Mouse (Mus musculus): ENCODE results near the gene Hdac10.
A peak's percentile ranks its signal among the peaks of the same experiment; 100 is the strongest.

Gene Hdac10

DNA sequence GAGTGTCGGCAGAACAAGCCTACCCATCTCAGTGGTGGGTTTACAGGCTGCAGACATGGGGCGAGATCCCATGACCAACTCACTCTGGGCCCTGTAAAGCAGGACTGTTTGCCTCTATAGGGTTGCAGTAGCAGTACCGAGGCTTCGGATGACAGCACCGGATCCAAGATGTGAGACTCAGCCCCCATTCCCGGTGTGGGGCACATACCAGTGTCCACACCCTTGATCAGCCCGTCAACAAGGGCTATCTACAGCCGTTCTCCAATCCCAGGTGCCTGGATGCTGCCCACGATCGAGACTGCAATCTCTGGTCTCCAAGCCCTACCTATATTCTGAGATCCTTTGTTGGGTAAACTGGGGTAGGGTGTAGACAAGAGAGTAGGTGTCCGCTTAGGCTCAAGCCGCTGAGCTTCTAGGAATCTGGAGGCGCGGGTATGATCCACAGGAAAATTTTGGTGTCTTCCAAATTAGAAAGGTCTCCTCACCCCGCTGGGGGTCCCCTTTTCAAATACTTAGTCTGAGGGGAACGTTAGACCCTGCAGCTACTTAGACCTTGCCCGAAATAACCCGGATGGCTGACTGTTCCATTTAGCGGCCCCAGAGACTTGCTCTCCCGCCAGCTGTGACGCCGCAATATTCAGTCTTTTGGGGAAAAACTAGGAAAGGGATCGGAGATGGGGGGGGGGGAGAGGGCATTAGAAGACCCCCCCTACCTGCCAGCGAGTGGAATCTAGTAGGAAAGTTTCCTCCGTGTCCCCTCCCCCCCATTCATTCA lies 20.2 kb upstream of the Hdac10 start:
- DNase-seq (ENCODE audit: low spot score in 2 of 2): peak in 1 of 2 experiments; percentile 26

DNA sequence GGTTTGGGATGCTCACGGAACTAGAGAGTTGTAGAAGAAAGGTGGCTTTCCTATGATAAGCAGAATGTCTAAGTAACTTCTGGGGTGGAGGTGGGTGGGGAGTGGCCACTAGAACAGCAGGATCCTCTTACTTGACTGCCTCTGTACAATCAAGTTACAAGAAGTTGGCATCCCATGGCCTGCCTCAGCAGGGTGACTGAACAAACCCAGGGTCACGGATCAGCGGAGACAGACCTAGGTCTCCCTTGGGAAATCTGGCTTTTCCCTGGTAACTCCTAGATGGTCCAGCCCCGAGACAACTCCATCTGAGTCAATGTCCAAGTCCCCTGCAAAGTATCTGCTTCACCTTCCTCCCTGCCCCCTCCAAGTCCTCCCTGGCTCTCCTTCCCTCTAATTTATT lies 19.4 kb upstream of the Hdac10 start:
- no peak for DNase-seq (ENCODE audit: low spot score in 2 of 2)

DNA sequence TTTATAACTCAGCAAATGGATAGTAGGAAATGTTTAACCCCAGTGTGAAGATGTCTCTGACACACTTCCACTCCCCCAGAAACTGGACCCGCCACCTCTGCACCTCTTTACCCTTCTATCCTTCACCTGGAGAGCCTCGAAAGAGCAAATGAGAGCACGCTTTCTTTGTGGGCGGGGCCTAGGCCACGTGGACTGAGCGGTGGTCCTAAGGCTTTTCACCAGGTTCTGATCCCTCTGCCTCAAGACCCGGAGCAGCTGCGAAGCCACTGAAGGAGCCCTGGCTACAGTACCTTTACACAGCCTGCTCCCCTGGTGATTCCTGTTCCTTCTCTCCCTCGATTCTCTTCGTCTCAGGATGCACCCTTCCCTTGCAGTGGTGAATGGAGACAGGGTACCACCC lies 19.0 kb upstream of the Hdac10 start:
- DNase-seq (ENCODE audit: low spot score in 2 of 2): no peak

DNA sequence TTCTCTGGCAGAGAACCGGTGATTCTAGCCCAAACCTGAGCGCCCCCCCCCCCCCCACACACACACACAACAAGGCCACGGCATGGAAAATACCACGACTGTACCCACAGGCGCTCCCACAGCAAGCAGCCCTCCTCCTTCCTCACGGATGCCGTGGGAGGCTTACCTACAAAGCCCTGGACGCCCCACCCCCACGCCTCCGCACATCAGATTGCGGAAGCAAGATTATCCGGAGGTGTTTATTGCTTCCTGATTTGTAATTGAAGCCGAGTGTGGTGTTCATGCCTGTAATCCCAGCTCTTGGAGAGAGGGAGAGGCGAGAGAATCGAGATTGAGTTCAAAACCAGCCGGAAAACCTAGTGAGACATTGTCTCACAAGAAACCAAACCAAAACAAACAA lies 18.5 kb upstream of the Hdac10 start:
- DNase-seq (ENCODE audit: low spot score in 2 of 2): peak in 1 of 2 experiments; percentile 70

DNA sequence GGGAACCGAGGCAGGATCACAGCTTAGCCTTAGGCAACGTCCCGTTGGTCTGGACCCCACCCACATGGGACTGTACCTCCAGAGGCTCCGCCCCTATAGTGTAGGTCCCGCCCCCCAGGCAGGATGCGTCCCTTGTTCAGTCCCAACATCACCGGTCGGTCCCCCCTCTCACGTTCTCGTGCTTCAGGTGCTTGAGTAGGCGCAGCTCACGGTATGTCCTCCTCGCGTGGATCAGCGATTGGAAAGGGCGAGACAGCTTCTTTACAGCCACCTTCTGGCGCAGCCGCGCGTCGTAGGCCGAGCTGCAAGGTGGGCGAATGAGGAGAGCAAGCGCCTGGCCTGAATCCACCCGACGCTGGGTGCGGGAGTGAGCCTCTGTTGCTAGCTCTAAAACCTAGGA lies 18.0 kb upstream of the Hdac10 start:
- peak; percentile 39 to 83 for DNase-seq (ENCODE audit: low spot score in 2 of 2)

DNA sequence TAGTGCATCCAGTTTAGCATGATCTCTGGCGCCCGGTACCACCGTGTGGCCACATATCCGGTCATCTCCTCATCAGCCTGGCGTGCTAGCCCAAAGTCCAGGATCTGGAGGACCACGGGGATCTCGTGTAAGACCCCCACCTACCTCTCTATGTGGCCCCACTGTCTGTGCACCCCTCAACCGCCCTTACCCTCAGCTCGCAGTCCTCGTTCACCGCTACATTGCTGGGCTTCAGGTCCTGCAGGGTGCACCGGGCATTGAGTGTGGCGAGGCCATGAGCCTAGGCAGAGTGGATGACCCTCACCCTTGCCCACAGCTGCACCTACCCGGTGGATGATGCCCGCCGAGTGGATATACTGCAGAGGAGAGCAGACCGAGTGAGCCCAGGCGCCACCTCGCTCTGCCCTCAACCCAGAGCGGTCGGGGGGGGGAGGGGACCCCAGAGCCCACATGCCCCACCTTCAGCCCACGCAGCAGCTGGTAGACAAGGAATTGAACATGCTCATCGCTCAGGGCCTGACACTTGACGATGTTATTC lies 17.4 kb upstream of the Hdac10 start:
- DNase-seq (ENCODE audit: low spot score in 2 of 2): no peak

DNA sequence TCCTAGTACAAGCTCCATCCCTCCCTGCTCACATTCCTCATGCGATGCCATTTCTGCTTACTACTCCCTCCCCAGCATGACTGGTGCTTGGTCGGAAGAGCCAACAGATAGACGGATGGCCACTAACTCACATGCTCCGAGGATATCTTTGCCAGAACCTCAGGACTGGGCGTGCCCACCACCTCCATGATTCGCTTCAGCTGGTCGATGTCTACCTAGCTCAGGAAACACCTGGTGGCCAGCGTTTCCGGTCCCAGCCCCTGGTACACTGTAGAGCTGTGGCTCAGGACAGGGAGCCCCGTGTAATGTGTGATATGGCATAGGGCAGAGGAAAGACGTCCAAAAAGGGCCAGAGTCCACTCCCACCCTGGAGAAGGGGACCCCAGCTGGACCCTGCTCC lies 16.5 kb upstream of the Hdac10 start:
- no peak for DNase-seq (ENCODE audit: low spot score in 2 of 2)

DNA sequence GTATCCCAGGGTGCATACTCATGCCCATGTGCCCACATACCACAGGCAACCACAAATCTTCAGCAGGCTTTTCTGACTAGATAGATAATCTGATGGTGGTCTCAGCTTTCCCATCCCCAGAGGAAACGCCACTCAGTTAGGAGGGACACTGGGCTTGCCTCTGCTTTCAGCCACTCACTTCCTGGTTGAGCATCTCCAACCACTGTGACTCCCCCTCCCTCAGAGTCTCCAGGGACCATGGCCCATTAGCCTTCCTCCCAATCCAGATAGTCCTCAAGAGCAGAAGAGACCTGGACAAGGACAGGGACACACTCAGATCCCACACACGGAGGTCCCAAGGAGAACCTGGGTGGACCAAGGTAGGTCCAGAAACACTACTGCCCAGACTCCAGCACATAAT lies 14.6 kb upstream of the Hdac10 start:
- no peak for DNase-seq (ENCODE audit: low spot score in 2 of 2)

DNA sequence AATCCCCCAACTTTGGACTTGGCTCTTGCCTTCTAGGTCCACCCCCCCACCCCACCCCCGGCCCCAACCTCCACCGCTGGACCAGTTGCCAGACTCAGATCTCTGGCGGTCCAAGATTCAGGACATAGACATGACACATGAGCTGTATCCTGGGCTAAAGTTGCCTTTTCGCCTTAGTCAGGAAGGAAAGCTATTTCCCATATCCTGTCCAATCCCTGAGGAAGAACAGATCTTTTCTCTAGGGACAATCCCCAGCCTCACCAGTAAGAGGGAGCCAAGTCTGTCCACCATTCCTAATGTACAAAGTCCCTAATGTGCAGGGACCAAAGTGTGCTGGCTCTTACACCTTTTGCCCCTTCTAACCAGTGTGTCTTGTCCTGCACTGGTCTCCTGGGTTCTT lies 13.4 kb upstream of the Hdac10 start:
- no peak for DNase-seq (ENCODE audit: low spot score in 2 of 2)

DNA sequence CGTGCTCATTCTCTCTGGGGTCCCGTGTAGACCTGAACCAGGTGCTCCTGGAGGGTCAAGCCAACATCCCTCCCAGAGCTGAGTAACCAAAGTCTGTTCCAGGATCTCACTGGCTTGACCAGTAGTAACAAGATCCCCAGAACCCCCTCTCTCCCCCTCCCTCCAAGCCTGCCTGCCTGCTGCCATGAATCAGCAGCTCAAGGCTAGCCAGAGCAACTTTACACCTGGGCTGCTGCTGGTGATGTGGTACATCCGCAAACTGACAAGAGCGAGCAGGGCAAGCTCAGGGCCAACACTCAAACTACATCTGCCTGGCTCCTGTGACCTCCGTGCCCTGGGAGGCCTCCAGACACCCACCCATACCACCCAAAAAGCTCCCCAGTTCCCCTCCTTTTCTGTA lies 12.9 kb upstream of the Hdac10 start:
- no peak for DNase-seq (ENCODE audit: low spot score in 2 of 2)

DNA sequence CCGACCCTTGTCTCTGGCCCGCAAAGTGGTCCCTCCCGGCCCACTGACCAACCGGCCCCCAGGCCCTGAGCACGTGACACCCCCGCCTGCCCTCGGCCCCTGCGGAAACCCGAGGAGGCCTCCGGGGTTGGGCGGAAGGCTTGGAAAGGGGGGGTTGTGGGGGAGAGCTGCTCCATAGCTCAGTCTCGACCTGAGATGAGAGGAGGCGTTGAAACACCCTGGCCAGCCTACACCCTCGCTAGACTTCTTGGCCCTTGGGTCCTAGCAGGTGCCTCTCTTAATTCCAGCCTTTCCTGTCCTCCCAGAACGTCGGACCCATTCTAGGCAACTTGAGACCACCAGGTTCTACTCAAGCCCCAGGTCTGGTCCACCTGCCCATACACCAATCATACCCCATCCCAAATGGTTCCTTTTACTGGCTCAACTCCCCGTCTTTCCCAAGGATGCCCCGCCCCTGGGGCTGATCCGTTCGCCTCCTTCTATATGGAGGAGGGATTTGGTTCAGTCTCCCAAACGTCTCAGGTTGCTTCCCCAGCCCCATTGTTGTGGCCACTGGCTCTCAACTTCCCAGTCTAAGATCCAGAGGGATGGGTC lies 12.3 kb upstream of the Hdac10 start, which contains the start of gene Mapk12:
TSS of gene Mapk12 (minus strand) at position 45 of the 594 bp plus-strand sequence.
- peak in 1 of 2 experiments; percentile 44 for DNase-seq (ENCODE audit: low spot score in 2 of 2)

DNA sequence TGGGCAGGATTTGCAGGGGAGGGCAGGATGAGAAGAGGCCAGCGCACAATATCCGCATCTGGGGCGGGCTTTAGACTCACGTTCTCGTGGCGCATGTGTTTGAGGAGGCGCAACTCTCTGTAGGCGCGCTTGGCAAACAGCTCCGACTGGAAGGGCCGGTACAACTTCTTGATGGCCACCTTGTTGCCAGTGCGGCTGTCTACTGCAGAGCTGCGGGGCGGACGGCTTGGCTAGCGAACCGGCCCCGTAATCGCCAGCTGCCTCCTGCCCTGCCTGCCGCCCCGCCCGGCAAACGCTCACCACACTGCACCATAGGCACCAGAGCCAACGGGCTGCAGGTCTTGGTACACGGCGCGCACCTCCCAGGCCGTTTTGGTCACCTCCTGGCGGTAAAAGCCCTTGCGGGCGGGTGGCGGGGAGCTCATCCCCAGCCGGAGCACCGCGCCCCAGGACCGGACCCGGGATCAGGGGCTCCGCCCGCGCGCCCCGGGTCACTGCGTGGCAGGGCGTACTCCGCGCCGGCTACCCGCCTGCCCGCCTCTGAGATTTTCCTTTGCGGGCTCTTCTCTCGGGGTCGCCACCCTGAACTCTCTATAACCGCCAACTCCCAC lies 11.7 kb upstream of the Hdac10 start:
- peak; percentile 51 to 87 for DNase-seq (ENCODE audit: low spot score in 2 of 2)

DNA sequence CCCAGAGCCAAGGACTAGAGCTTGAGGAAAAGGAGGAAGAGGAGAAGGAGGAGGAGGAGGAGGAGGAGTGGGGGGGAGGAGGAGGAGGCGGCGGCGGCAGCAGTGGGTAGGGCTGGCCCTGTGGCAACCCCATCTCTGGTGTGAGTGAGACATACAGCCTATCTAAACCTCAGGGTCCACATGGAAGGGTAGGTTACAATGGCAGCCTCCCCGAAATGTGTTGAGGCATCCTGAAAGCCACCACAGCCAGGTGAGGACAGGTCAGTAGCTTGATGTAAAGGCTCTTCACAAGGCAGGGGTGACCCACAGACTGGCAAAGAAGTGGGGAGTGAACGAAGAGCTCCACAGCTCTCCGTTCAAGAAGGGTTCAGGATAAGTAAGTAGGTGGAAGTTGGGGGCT lies 10.0 kb upstream of the Hdac10 start:
- DNase-seq (ENCODE audit: low spot score in 2 of 2): no peak

DNA sequence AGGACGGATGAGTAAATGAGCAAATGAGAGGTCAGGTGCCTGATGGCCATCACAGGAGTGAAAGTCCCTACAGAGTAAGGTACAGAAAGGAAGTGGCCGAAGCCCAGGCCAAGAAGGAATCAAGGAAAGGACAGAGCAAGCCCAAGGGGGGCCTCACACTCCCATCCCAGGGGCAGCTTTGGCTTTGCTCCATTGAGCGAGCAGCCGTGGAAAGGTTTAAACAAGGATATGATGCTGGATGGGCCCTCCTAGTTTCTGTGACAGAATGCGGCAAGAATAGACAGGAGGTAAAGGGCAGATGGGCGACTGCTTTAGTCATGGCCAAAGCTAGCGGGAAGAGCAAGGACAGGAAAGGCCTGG lies 9.5 kb upstream of the Hdac10 start:
- DNase-seq (ENCODE audit: low spot score in 2 of 2): no peak

DNA sequence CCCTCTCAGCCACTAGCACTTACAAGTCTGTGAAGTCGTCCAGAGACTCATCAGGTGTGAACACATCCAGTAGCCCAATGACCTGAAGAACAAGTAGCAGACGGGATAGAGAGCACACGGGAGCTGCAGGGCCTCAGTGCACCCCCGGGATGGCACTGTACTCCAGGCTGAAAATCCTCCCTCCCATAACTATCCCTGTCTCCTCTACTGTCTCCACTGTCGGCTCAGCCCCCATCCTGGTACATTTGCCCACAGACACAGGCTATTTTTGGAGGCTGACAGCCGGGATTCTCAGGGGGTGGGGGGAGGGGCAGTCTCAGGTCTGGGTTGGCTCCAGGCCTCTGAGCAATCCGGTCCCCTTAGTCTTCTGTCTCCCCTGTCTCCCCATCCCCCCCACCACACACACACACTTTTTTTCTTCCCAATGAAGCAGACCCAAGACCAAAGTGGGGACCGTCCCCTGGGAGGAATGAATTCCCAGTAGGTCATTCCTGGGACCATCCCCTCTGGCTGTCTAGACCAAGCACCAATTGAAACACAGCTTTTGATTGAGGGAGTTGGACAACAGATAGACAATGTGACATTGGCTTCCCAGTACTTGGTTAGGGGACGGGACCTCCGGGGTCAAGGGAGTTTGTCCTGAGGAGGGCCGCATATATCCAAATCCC lies 9.0 kb upstream of the Hdac10 start:
- DNase-seq (ENCODE audit: low spot score in 2 of 2): no peak

DNA sequence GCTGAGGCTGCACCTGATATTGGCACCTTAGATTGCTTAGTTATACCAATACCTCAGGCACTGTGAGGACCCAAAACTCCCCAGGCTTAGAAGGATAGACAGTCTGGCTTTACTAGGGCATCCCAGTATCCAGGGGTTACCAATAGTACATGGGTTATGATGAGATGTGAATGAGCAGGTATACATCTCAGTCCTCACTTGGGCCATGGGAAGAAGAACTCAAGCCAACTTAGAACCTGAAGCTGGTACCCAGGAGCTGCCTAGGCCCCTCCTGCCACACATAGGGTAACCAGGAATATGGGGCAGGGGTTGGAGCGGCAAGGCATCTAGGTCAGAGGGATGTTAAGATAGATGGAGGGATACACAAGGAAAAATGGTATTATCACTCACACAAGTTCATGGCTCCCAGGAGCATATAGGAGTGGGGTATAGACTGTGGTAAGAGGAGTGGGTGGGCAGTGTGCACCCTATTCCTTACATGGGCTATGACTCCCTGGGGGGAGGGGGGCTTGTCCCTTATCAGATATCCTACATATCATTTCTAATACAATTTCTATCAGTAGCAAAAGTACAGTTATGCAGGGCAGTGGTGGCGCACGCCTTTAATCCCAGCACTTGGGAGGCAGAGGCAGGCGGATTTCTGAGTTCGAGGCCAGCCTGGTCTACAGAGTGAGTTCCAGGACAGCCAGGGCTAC lies 8.1 kb upstream of the Hdac10 start:
- DNase-seq (ENCODE audit: low spot score in 2 of 2): no peak

DNA sequence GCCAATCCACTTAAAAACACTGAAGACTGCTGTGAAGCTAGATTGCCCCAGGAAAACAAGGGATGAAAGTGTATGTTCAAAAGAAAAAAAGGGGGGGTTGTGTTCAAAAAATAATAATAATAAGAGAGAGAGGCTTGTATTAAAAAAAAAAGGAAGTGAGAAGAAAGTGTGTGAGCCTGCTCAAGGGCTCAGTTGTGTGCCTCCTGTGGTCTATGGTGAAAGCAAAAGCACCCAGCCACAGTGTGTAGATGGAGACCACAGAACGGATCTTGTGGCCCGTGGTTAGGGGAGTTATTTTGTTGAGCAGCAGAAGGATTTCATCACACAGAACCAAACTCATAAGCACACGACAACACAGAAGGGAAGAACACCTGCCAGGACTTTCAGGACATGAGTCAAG lies 2.8 kb upstream of the Hdac10 start:
- DNase-seq (ENCODE audit: low spot score in 2 of 2): no peak

DNA sequence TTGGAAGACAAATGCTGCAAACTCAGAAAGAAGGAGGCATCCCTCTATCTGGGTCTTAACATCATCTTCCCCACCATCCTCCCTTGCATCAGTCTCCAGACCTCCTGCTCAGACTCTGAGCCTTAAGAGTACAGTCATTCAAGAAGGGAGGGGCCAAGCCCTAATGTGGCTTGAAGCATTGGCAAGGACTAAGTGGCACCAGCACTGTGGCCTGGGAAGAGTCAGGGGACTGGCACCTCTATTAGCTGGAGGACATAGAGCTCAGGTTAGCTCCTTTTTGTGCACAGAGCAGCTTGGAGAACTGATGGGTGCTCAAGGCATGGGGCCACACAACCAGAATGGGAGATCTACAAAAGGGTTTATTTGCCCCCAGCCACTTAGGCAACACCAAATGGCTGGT lies 1.7 kb upstream of the Hdac10 start:
- DNase-seq (ENCODE audit: low spot score in 2 of 2): no peak

DNA sequence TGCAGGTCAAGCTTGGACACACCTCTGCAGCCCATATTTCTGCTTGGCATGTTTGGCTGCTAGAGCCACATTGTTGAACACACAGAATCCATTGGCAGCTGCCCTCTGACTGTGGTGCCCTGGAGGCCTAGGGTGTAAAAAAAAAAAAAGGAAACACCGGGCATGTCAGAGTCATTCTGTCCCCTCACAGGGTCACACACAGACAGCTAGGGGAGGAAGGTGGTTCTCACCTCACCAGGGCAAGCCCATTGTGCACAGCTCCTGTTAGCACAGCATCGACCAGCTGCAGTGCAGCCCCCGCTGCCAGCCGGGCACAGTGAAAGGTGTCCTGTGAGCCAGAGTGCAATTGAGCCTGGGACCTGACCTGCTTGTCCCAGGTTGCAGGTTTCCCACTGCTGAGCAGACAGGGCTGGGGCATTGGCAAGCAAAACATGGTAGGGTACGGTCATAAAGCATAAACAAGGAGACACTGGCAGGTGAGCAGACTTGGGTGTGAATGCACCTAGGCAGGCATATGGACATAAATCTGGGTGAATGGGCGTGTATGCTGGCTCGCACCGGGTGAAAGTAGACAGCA lies 1.0 kb downstream of the Hdac10 start:
- DNase-seq (ENCODE audit: low spot score in 2 of 2): no peak

DNA sequence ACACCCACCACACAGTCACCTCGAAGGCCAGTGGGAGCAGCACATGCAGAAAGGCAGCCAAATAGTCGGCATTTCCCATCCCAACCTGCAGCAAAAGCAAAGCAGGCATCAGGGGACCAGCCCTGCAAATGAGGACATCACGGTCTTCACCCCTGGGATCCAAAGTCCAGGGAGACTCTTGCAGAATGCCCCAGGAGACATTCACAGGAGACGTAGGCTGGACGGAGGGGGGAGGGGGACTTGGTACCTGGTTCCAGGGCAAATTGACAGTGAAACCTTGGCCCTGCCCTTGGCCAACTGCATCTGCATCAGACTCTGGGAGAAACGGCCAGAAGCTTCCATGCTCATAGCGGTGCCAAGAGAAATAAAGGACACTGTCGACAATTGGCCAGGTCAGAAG lies 1.9 kb downstream of the Hdac10 start:
- DNase-seq (ENCODE audit: low spot score in 2 of 2): no peak

DNA sequence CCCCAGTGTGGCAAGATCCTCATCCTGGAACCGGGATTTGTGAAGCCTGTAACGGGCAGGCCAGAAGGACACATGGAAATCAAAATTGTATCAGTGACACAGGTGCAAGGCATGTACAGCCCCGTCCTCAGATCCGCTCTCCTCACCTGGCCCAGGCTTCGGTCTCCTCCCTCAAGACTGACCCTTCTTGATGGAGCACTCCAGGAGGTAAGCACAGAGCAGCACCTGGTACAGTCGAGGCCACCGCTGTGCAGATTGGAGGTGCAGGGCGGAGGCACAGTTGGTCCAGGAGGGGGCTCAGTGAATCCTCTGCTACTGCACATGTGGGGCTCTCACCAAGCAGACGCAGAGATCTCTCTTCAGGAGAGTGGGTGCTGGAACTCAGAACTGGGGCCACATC lies 3.1 kb downstream of the Hdac10 start:
- DNase-seq (ENCODE audit: low spot score in 2 of 2): no peak

DNA sequence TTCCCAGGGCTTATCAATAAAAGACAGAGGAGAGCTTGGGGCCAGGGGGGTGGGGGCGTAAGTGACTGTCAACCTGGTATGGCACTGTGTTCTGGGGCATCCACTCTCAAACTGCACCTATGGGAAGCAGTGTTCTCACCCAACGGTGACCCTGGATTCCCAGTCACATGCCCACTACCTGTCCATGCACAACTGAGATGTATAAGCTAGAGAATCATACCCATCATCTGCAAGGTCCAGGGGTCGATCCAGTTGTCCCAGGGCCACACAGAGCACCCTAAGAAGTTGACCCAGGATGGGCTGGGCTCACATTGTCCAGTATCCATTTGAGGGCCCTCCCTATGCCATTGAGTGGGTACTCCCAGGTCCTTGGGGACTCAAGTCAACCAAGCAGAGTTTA lies 4.2 kb downstream of the Hdac10 start:
- no peak for DNase-seq (ENCODE audit: low spot score in 2 of 2)
